Mouse (Mus musculus): ENCODE data around the gene Uap1l1. TPM values are rescaled to one million over a fixed set of nuclear protein-coding genes. Genes with fewer than 3 reads are reported as not detected.

Gene Uap1l1
- polyA plus RNA-seq, 1 experiment from 2014 or later, result 105 TPM

DNA sequence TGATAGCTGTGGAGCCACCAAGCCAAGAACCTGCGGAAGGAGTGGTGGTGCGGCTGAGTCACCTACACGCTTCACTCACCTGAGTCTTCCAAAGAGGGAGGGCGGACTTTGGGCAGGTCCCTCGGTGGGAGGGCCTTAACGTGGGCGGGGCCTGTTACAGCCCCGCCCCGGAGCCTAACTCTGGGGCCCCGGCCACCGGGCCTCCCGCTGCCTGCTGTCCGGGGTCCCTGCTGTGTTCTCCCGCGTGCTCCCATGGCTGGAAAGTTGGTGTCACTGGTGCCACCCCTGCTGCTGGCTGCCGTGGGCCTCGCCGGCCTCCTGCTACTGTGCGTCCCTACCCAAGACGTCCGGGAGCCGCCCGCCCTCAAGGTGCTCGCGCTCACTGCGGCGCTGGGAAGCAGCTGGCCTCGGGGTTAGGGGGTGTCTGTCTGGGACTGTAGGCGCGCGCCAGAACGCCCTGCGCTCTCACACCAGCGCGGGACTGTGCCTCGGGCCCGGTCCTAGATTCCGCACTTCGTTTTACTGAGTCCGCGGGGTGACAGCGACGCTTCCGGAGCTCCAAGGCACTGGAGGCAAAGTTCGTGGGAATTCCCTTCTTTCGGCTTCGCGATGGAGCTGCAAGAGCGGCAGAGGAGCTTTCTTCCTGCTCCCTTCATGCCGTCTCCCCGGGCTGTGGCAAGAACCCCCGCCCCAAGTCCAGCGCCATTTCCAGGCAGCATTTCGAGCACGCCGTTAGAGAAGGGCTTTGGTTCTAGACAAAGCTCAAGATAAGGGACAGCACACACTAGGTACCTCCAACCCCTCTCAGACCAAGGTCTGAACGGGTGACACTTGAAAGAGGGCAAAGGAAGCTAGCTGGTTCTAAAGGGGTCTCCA, 30.5 kb upstream of the Uap1l1 start, which contains the start of gene Entpd2:
Gene Entpd2 (plus strand): TSS at position 154 of the 876 bp plus-strand sequence.
- peak within 1 kb of the TSS; percentile 77 for H3K27ac ChIP-seq
- H3K27me3 ChIP-seq (replicated peaks), result peaks cover 49% of the 10 kb centered on the region
- H3K4me2 ChIP-seq (replicated peaks), result peak within 1 kb of the TSS; percentile 94
- no peaks in the 10 kb centered on the region for H3K36me3 ChIP-seq
- peak within 1 kb of the TSS; percentile 63 for H3K9ac ChIP-seq
- peak; percentile 92 for ATAC-seq
- WGBS, result 2% methylated on average over 57 of the region's 57 CpGs
- H3K4me1 ChIP-seq (replicated peaks), result peaks cover 16% of the 10 kb centered on the region
- peak within 1 kb of the TSS; percentile 51 for H3K4me3 ChIP-seq (replicated peaks)
- H3K9me3 ChIP-seq, result no peaks in the 10 kb centered on the region

DNA sequence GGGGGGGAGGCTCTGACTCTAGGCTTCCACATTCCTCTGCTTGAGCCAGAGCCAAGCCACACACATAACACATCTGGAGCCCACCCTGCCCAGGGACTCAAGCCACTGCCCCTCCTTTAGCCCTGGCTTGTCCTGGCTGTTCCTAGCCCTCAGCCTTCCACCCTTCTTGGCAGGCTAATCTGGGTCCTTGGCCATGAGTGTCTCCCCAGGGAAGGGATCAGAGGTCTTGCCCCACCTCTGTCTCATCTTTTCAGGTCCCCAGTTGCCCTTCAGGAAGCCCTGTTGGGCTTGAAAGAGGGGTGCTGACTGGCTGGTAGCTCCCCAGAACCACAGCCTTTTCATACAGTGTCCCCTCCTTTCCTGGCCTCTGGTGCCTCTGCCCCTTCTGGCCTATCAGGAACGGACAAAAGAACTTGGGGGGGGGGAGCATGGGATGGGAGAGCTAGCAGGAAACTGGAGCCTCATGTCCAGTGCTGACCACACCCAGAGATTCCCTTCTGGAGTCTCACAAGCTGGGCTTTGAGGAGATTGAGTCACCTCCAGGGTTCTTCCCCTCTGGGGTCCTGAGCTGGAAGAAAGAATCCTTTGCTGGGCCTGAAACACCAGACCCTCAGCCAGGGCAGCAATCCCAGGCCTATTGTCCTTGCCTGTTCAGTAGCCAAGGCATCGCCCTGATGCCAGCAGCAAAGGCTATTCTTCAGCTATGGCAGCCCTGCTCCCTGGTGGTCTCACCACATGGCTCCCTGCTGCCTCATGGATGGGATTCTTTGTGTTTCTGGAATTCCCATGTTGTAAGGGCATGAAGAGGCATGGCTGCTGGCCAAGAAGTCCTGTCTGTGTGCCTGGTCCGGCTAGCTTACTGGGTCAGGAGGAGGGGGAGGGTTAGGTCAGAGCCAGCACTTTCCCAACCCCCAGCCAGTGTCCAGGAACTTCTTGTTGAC, 29.1 kb upstream of the Uap1l1 start:
- whole genome bisulfite sequencing, result 38% methylated on average over 3 of the region's 3 CpGs
- 0 out of 2 replicates have a peak overlapping the region, but pooled peaks have one; percentile 10 for H3K27ac ChIP-seq
- ATAC-seq, result no peak

DNA sequence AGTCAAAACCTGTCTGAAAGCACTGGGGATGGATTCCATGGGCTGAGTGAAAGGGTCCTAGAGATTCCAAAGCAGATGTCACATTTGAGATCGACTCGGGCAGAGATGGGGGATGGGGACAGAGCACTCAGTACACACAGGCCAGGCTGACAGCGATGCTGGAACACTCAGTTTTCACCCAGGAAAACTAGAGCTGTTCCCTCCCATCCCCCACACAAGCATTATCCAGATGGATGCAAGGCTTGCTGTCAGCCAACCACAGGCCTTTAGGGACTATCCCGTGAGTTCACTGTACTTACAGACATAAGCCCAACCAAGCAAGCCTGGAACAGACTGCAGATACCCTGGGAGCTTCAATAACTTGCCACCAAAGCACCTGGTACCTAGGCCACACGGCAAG, 25.8 kb upstream of the Uap1l1 start:
- H3K36me3 ChIP-seq, result no peaks in the 10 kb centered on the region
- peaks cover 6% of the 10 kb centered on the region for H3K27me3 ChIP-seq (replicated peaks)
- WGBS, result 64% methylated on average over 5 of the region's 5 CpGs
- H3K4me2 ChIP-seq (replicated peaks), result no peak overlapping the region
- peaks cover 16% of the 10 kb centered on the region for H3K4me1 ChIP-seq (replicated peaks)
- H3K9ac ChIP-seq, result no peak overlapping the region
- no peak for ATAC-seq
- no peaks in the 10 kb centered on the region for H3K9me3 ChIP-seq
- H3K4me3 ChIP-seq (replicated peaks), result no peak overlapping the region
- H3K27ac ChIP-seq, result no peak overlapping the region

More for the DNA sequence above, 29.1 kb upstream of the Uap1l1 start:
- Histone ChIP-seq H3K36me3 (no peaks in the 10 kb centered on the region), H3K4me2 (replicated peaks) (no peak overlapping the region), H3K27me3 (replicated peaks) (peaks cover 35% of the 10 kb centered on the region), H3K9me3 (no peaks in the 10 kb centered on the region), H3K4me1 (replicated peaks) (peaks cover 16% of the 10 kb centered on the region), H3K9ac (peak overlapping the region; percentile 17; the same call in 1 of the 2 replicates), H3K4me3 (replicated peaks) (no peak overlapping the region)

DNA sequence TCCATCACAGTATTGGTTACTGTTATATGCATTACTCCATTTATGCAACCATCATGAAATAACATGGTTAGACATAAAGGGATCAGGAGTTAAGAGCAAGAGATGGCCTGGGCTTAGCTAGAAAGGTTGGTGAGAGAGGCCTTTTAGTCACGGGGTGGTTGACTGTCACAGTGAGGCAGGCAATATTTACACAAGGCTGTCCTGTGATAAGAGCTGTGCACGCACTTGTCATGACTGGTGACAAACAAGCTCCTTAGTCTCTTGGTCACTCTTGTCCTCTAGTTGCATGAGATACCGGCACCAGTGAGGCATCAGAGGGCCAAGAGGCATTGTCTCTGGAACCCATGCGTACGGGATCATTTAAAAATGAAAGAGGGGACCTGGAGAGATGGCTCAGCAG, 19.0 kb upstream of the Uap1l1 start:
- WGBS, result 59% methylated on average over 5 of the region's 5 CpGs

DNA sequence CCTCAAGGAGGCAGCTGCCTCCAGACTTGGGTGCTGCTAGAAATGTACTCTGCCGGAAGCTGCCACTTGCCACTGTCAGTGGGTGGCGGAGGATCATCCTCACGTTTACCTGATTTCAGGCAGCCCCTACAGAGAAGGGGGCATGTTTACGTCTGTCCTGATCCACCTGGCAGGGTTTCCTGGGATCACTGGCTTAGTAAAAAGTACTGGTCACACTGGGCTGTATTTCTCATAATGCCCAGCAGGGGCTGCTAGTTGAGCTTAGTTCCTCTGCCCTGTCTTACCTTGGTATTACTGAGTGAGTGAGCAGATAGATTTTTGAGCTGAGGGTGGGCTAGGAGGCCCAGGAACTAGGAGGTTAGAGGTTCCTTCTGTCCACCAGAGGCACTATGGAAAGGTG, 11.1 kb upstream of the Uap1l1 start:
- Histone ChIP-seq H3K4me3 (replicated peaks) (no peak overlapping the region), H3K27ac (no peak overlapping the region), H3K4me1 (replicated peaks) (peaks cover 26% of the 10 kb centered on the region), H3K4me2 (replicated peaks) (no peak overlapping the region), H3K36me3 (peaks cover 11% of the 10 kb centered on the region), H3K9ac (no peak overlapping the region), H3K27me3 (replicated peaks) (no peaks in the 10 kb centered on the region), H3K9me3 (no peaks in the 10 kb centered on the region)
- 54% methylated on average over 4 of the region's 4 CpGs for WGBS
- ATAC-seq, result no peak

More for the DNA sequence above, 19.0 kb upstream of the Uap1l1 start:
- no peak overlapping the region for H3K4me3 ChIP-seq (replicated peaks)
- no peaks in the 10 kb centered on the region for H3K36me3 ChIP-seq
- no peak overlapping the region for H3K4me2 ChIP-seq (replicated peaks)
- ATAC-seq, result peak; percentile 41; the same call in 1 of the 2 replicates
- H3K27ac ChIP-seq, result no peak overlapping the region
- no peak overlapping the region for H3K9ac ChIP-seq
- H3K9me3 ChIP-seq, result no peaks in the 10 kb centered on the region
- no peaks in the 10 kb centered on the region for H3K4me1 ChIP-seq (replicated peaks)
- no peaks in the 10 kb centered on the region for H3K27me3 ChIP-seq (replicated peaks)

DNA sequence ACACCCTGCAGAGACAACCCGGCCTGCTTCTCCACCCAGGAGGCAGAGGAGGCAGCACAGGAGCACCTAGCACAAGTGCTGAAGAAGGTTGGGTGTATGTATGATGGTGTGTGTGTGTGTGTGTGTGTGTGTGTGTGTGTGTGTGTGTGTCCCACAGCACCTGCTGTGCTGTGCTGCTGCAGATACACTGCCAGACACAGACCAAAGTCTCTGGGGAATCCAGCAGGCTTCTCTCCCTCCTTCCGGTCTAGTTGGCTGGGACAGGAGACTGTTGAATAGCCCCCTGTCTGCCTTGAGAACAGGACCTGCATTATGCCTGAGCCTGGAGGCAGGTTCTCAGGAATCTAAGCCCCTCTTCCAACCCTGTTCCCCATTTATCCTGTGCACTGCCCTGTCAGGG, 7.9 kb upstream of the Uap1l1 start:
- no peak overlapping the region for H3K27ac ChIP-seq
- WGBS, result 50% methylated on average over 2 of the region's 2 CpGs
- H3K9ac ChIP-seq, result peak overlapping the region; percentile 73

DNA sequence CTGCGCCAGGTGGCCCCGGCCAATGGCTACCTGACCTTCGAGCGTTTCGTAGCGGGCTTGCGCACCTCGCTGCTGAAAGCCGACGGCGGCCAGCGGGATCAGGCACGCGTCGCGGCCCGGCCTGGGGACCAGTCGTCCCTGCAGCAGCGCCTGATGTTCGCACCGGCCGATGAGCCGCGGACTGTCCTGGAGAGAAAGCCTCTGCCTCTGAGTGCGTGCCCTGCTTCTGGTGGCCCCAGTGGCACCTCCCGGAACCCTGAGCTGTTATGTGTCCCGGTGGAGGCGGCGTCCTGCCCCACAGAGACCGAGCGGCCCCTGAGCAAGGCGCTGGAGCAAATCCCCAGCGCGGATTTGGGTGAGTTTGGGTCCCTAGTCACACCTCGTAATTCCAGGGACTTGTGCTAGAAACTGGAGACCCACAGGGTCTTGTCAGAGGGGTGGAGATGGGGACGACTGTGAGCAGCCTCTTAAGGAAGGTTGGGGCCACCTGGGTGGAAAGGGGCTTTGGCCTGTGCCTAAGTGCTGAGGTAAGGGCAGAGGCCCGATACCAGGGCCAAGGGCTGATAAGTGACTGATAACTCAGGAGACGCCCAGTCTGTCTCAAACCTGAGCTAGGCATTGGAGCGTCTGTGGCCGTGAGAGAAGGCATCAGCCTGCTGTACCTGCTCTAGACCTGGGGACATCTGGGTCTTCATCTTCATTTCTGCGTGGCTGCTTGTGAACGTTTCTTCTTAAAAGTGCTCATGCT, 7.3 kb upstream of the Uap1l1 start:
- WGBS, result 3% methylated on average over 42 of the region's 42 CpGs
- no peaks in the 10 kb centered on the region for H3K27me3 ChIP-seq (replicated peaks)
- H3K9me3 ChIP-seq, result no peaks in the 10 kb centered on the region
- H3K9ac ChIP-seq, result peak overlapping the region; percentile 73
- H3K4me1 ChIP-seq (replicated peaks), result peaks cover 30% of the 10 kb centered on the region
- H3K4me2 ChIP-seq (replicated peaks), result peak overlapping the region; percentile 96
- peak; percentile 26 for ATAC-seq
- H3K36me3 ChIP-seq, result peaks cover 6% of the 10 kb centered on the region
- peak overlapping the region; percentile 80 for H3K4me3 ChIP-seq (replicated peaks)
- peak overlapping the region; percentile 78 for H3K27ac ChIP-seq

More for the DNA sequence above, 7.9 kb upstream of the Uap1l1 start:
- ATAC-seq, result no peak
- H3K4me1 ChIP-seq (replicated peaks), result peaks cover 30% of the 10 kb centered on the region
- H3K9me3 ChIP-seq, result no peaks in the 10 kb centered on the region
- H3K4me3 ChIP-seq (replicated peaks), result peak overlapping the region; percentile 80
- peak overlapping the region; percentile 96 for H3K4me2 ChIP-seq (replicated peaks)
- H3K36me3 ChIP-seq, result peaks cover 11% of the 10 kb centered on the region
- no peaks in the 10 kb centered on the region for H3K27me3 ChIP-seq (replicated peaks)

DNA sequence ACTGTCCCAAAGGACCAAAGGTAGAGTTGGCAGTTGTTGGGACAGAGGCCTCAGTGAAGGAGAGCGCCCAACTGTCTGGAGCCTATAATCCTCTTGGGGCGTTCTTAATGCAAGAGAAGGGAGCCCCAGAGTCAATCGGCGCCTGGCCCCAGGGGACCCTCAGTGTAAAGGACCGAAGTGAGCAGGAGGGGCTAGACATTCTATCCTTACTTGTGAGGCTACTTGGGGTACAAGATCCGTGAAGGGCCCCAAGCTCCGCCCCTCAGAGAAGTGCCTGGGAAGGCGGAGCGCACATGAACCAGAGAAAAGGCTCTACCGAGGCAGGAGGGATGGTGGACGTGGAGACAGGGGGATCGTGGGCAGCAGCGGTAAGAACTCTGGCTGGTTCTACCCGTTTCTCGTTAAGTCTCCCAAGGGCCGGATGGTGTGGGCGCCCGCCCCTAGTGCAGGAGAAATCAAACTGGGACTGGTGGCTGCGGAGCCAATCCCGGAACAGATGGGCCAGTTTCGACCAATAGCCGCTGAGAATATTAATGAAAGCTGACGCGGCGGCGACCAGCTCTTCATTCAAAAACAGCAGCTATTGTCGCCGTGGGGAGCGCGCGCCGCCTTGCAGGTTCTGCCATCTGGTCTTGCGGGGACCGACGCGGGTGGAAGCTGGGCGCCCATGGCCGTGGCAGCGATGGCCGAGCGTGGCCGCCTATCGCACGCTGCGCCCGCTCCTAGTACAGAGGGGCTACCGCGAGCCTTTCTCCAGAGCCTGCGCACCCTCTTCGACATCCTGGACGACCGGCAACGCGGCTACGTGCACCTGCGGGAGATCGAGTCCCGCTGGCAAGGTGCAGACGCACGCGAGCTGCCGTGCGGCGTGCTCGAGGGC, 6.5 kb upstream of the Uap1l1 start, which contains the start of gene Sapcd2:
Gene Sapcd2 (plus strand): TSS at position 558 of the 880 bp plus-strand sequence.
- H3K36me3 ChIP-seq, result no peaks in the 10 kb centered on the region
- no peaks in the 10 kb centered on the region for H3K9me3 ChIP-seq
- H3K27ac ChIP-seq, result peak within 1 kb of the TSS; percentile 89
- peak within 1 kb of the TSS; percentile 80 for H3K4me3 ChIP-seq (replicated peaks)
- peak within 1 kb of the TSS; percentile 96 for H3K4me2 ChIP-seq (replicated peaks)
- under 1% methylated on average over 65 of the region's 65 CpGs for WGBS
- peak within 1 kb of the TSS; percentile 73 for H3K9ac ChIP-seq
- peaks cover 30% of the 10 kb centered on the region for H3K4me1 ChIP-seq (replicated peaks)
- H3K27me3 ChIP-seq (replicated peaks), result no peaks in the 10 kb centered on the region
- ATAC-seq, result peak; percentile 91

DNA sequence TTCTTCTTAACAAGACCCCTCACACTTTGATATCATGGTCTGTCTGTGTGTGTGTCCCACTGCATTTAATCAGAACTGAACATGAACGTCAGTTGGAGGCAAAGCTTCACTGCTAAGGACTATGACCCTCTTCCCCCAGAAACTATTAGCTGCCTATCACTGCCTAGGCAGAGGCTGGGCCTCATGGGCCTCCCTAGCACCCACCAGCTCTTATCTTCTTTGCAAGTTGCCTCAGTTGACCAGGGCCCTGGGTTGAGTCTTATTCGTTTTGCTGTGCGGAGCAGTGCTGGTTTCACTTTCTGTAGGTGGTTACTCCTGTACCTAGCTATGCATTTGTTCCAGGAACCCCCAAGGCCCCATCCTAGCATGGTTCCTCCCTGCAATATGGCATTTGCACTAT, 4.5 kb upstream of the Uap1l1 start:
- Histone ChIP-seq H3K27ac (no peak overlapping the region), H3K36me3 (no peaks in the 10 kb centered on the region), H3K27me3 (replicated peaks) (no peaks in the 10 kb centered on the region), H3K4me2 (replicated peaks) (0 out of 2 replicates have a peak overlapping the region, but pooled peaks have one; percentile 14), H3K4me1 (replicated peaks) (peaks cover 30% of the 10 kb centered on the region), H3K9ac (no peak overlapping the region), H3K4me3 (replicated peaks) (no peak overlapping the region), H3K9me3 (no peaks in the 10 kb centered on the region)
- 65% methylated on average over 3 of the region's 3 CpGs for WGBS
- ATAC-seq, result no peak

DNA sequence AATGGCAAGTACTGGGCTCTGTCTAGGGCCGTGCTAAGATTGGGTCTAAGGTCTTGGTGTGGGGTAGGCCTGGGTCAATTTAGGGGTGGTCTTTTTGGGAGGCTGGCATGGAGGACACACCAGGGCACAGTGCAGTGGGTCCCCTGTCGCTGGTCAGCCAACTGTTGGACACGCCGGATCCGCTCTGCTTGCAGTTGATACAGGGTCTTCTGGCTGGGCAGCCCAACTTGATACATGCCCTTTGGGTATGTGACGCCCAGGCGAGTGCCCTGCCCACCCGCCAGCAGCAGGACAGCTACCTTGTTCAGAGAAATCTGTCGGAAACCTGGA, 756 bp downstream of the Uap1l1 start:
- Histone ChIP-seq H3K36me3 (no peaks in the 10 kb centered on the region; the same call in 1 of the 2 replicates), H3K4me3 (replicated peaks) (peak overlapping the region; percentile 68), H3K27ac (peak overlapping the region; percentile 75; the same call in 1 of the 2 replicates), H3K9ac (peak overlapping the region; percentile 70), H3K27me3 (replicated peaks) (no peaks in the 10 kb centered on the region), H3K4me2 (replicated peaks) (peak overlapping the region; percentile 95), H3K9me3 (no peaks in the 10 kb centered on the region), H3K4me1 (replicated peaks) (peaks cover 13% of the 10 kb centered on the region)
- 29% methylated on average over 9 of the region's 9 CpGs for WGBS
- 0 out of 2 replicates have a peak, but pooled peaks have one; percentile 0 for ATAC-seq

DNA sequence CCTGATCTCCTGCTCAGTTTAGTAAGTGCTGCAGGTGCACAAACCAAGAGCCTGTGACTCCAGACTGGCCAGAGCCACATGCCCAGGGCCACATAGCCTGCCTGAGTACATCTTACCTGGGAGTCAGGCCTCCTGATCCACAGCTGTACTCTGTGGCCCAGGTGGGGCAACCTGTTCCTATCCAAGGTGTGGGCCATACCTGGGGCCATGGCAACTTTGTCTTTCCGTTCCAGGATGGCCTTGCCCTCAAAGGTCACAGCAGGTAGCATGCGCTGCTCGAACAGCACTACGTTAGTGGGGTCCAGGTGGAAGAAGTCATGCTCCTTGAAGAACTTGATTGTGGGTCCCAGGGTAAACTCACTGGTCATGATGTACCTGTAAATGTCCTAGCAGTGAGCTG, 1.2 kb downstream of the Uap1l1 start:
- Histone ChIP-seq H3K4me1 (replicated peaks) (peaks cover 13% of the 10 kb centered on the region), H3K4me3 (replicated peaks) (peak overlapping the region; percentile 68), H3K9ac (peak overlapping the region; percentile 70), H3K27ac (peak overlapping the region; percentile 75; the same call in 1 of the 2 replicates), H3K27me3 (replicated peaks) (no peaks in the 10 kb centered on the region), H3K36me3 (no peaks in the 10 kb centered on the region; the same call in 1 of the 2 replicates), H3K4me2 (replicated peaks) (peak overlapping the region; percentile 95), H3K9me3 (no peaks in the 10 kb centered on the region)
- no peak for ATAC-seq
- 78% methylated on average over 4 of the region's 4 CpGs for WGBS
